Mouse (Mus musculus): ENCODE results near the gene 4921539E11Rik.

DNA sequence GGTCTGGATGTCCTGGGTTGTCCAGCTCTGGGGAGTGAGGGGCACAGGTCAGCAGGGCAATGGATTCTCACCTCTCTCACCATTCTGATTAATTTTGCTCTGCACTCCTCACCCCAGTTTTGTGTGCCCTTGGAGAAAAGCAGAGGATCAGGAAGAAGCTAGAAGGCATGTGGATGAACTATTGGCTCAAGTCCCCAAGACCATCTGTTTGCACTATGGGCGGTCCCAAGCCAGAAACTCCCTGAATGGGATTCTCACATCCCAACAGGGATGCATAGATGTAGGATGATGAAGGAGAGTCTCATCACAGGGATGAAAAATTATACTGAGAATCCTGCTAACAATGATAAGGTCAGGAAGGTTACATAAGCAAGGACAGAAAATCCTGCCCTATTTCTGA lies 13.2 kb upstream of the 4921539E11Rik start:
- TF ChIP-seq CTCF (IDR thresholded peaks at IDR 0.05; ENCODE audit: control insufficient read depth, insufficient read depth, insufficient replicate concordance, low read depth, low read length) (no peak), POLR2A (IDR thresholded peaks at IDR 0.05; ENCODE audit: control insufficient read depth, low read depth, low read length) (no peak)
